Mouse (Mus musculus): Measurements from ENCODE around the gene Slc25a10.

Slc25a10 gene

DNA sequence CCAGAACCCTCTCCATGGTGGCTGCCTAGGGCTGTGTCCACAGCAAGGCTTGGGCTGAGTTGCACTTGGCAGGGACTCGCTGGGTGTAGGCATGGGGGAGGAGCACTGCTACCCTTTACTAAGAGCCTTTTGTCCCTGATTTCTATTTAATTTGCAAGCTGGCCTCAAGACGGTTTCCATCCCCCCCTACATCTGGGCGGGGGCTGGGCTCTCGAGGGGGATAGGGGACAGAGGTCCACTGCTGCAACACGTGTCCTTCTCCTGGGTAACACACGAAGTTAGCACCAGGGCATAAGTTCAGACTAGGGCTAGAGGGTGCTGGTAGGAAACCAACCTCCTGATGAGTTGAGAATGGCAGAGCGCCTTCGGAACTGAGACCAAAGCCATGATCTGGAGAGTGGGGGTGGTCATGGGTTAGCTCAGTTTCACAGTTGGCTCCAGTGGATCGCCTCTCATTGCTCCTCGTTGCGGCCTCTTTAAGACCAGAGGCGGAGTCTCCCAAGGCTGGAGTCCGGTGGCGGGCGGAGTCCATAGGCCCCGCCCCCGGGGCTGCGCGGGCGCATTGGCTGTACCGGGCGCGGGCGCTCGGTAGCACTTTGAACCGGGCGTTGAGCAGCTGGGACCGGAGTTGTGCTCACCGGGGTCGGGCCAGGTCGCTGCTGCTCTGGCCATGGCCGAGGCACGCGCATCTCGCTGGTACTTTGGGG, at the start of gene Slc25a10:
Gene Slc25a10 (plus strand): TSS at position 524 of the 707 bp plus-strand sequence.
- peak; percentile 61 for DNase-seq (ENCODE audit: low read depth)

GRCm38 (mm10) chr11:120442344-120442743, 49.3 kb upstream of the Slc25a10 start, which contains the start of gene Tspan10:
Tspan10 (plus strand) TSS chr11:120442644.
- DNase-seq (ENCODE audit: low read depth): no peak

DNA sequence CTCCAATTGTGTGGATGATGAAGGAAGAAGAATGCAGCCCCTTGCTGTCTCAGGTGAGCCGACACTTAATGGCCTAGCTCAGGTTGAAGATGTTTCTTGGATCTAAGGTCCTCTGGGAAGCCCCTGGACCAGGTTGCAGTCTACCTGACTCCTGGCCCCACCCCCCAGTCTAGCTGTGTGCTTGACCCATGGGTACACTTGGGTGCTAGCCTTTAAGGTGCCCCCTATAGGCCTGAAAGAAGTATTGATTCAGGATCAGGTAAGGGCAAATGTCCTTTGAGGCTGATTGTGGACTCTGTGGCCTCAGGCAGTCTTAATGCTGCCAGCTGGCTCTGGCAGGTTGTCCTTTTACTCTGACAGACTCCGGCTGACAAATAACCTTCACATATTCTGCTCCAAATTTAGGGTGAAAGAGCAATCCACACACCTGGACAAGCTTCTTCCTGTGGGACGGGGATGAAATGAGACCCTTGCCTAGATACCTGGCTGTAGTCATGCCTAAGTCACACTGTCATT, 48.8 kb upstream of the Slc25a10 start:
- no peak for DNase-seq (ENCODE audit: low read depth)

- DNase-seq (ENCODE audit: low read depth): no peak
Measured at GRCm38 (mm10) chr11:120444106-120444505, 47.5 kb upstream of the Slc25a10 start.

DNA sequence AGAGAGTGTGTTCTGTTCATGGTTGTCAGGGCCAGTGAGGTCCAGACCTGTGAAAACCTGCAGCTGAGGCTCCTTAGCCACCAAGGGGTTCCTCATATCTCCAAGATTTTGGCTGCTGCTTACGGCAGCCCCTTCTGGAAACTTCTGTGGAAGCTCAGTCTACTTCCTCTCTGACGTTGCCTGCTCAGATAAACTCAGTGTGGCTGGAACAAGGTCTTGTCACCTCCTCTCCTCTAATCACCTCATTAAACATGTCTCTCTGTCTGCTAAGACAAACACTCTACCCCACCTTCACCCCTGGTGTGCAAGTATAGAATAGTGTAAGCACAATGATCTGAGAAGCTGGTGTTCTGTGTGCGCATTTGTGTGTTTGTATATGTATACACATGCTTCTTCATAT, 46.2 kb upstream of the Slc25a10 start:
- DNase-seq (ENCODE audit: low read depth): no peak

DNA sequence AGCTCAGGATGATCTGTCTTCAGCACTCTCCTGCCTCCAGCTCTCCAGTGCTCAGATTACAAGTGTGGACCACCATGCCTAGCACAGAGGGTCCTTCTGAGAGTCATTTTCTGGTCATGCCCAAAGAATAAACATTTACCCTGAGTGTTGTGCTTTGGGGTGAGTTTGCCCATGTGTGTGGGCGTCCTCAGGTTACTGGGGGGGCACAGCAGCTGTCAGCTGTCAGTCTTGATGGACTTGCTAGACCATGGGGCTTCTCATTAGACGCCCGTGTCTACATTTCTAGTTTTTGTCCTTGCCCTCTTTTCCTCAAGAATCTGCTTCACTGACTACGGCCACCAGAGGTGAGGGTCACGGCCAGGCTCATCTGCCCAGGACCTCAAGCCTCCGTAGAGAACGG, 44.5 kb upstream of the Slc25a10 start:
- DNase-seq (ENCODE audit: low read depth): no peak

GRCm38 (mm10) chr11:120452246-120452645, 39.4 kb upstream of the Slc25a10 start:
- no peak for DNase-seq (ENCODE audit: low read depth)

DNA sequence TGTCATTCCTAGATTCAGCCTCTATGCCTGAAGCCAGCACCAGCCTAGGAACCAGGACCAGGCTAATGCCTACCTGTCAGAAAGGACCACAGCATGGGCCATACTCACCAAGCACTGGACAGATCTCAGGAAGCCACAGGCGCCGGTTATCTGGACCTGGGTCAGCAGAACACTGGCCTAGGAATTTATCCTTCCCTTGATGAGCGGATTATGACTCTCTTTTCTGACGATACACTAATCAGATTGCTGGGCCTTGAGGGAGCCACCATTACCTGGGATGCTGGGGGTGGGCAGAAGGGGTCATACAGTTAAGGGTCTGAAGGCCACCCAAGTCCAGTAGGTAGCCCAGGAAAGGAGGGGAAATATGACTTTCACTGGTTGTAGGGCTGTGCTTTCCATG, 38.3 kb upstream of the Slc25a10 start, which contains the start of gene Pde6g:
Gene Pde6g (minus strand): TSS at position 195 of the 400 bp plus-strand sequence.
- no peak for DNase-seq (ENCODE audit: low read depth)

- no peak for DNase-seq (ENCODE audit: low read depth)
Measured at GRCm38 (mm10) chr11:120454965-120455364, 36.7 kb upstream of the Slc25a10 start.

GRCm38 (mm10) chr11:120455413-120455812, 36.2 kb upstream of the Slc25a10 start:
- no peak for DNase-seq (ENCODE audit: low read depth)

GRCm38 (mm10) chr11:120457370-120457769, 34.3 kb upstream of the Slc25a10 start:
- no peak for DNase-seq (ENCODE audit: low read depth)

DNA sequence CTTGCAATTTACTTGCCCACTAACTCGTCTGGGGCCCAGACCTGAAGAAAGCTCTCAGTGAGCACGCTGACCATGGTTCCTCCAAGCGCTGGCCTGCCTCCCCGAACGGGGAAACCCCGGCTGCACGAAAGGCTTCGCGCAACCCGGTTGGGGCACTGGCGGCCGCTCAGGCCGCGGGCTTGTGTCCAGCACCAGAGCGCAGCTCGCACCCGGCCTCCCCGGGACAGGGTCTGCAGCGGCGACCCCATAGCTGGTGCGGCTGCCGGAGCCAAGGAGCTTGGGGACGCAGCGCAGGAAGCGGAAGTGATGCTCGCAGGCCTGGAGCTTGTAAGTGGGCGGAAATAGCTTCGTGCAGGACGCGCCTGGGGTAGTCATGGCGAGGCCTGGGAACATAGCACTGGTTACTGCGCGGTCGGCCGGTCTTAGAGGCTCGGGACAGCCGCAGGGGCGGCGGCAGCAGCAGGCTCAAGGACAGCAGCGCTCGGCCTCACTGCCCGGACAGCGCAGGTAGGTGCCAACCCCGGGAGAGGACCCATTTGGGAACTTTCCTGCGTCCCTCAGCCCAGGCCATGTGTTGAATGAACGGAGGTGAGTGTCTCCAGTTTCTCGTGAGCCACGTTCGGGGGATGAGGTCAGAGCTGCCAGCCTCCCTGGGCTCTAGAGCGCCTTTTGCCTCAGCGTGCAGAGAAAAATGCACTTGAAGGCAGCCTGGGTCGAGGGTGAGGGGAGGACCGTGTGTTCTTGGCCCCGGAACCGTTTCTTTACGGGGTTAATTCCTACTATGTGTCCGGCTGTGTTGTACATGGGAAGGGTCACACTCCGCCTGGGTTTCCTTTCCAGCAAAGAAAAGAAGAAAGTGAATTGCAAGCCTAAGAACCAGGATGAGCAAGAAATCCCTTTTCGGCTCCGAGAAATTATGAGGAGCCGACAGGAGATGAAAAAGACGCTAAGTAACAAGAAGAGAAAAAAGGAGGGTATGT, 33.6 kb upstream of the Slc25a10 start, which contains the start of the genes Oxld1 and Ccdc137:
Gene Oxld1 (minus strand): TSS at position 297 of the 980 bp plus-strand sequence.
Gene Ccdc137 (plus strand): TSS at position 344 of the 980 bp plus-strand sequence.
- peak; percentile 63 for DNase-seq (ENCODE audit: low read depth)

- no peak for DNase-seq (ENCODE audit: low read depth)
Measured at GRCm38 (mm10) chr11:120458847-120459597, 32.6 kb upstream of the Slc25a10 start.

DNA sequence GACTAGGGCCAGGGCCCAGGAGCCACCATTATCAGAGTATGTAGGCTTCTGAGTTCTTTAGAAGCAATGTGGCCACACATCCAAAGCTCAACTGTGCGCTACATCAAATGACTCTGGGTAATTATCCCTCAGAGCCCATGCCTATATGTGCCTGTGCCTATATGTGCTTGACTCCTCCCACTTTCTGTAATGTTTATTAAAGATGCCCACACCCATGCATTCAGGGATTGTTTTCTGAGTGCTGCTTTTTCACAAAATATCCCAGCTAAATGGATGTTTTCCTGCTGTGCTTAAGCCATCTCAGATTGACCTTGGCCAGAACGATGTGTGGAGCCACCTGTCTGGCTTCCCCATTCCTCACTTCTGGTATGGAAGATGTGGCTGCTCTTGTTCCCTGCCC, 28.1 kb upstream of the Slc25a10 start:
- DNase-seq (ENCODE audit: low read depth): no peak

GRCm38 (mm10) chr11:120464365-120464764, 27.3 kb upstream of the Slc25a10 start:
- no peak for DNase-seq (ENCODE audit: low read depth)

DNA sequence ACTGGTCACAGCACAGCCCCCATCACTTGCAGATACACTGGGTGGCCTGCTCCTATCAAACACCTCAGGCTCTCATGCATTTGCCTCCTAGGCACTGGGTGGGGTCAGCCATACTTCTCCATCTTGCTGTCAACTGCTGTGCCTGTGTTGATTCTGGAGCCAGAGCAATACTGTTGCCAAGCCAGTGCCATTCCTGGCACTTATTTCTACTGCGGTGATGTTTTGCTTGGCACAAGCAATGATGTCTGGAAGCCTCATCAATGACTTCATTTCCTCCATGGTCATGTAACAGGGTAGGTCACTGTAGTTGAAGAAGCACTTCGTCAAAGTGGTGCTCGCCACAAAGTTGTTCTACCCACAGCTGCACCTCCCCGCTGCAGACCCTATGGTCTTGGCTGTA, 26.1 kb upstream of the Slc25a10 start:
- peak; percentile 44 for DNase-seq (ENCODE audit: low read depth)

DNA sequence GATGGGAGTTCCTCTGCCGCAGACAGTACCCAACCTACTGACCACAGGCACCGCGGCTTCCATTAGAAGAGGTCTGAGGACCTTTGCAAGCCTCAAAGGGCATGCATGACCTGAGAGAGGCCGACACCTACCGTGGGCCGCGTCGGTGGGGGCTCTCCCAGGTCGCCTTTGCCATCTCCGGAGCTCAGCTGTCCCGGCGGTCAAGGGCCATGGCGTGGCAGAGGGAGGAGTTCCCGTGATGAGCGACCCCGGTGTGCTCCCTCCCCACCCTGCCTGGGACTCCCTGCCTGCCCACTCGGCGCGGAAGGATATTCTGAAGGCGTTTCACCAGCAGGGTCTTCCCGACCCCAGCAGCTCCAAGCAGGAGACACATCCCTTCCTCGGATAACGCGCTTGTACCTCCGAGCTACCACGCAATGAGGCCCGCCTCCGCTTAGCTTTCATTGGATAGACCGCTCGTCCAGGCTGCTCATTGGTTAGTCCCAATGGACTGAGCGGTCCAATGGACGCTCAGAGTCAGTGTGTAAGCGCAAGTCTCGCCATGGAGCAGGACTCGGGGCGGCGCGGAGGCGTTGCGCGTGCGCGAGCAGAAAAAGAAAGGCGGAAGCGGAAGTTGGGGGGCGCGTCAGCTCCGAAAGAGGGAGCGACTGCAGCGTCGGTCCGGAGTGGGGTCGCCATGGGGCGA, 24.4 kb upstream of the Slc25a10 start, which contains the start of gene Arl16:
Gene Arl16 (minus strand): TSS at position 557 of the 685 bp plus-strand sequence.
- peak; percentile 97 for DNase-seq (ENCODE audit: low read depth)

DNA sequence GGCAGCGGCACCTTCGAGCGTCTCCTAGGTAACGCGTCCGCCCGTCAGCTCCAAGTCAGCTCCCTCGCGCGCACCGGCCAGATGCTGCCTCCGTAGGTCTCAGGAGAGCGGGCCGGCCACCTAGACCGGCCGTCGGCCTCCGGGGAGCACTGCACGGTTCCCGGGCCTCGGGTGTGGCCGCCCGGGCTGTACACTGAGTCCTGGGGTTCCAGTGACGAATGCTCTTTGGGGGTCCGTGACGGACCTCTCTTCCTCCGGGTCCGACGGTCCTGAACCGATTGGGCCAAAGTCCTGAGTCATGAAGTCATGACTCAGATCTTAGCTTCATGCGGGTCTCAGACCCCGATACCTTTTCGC, 23.9 kb upstream of the Slc25a10 start:
- DNase-seq (ENCODE audit: low read depth): no peak

- DNase-seq (ENCODE audit: low read depth): no peak
Measured at GRCm38 (mm10) chr11:120472052-120472451, 19.6 kb upstream of the Slc25a10 start.

DNA sequence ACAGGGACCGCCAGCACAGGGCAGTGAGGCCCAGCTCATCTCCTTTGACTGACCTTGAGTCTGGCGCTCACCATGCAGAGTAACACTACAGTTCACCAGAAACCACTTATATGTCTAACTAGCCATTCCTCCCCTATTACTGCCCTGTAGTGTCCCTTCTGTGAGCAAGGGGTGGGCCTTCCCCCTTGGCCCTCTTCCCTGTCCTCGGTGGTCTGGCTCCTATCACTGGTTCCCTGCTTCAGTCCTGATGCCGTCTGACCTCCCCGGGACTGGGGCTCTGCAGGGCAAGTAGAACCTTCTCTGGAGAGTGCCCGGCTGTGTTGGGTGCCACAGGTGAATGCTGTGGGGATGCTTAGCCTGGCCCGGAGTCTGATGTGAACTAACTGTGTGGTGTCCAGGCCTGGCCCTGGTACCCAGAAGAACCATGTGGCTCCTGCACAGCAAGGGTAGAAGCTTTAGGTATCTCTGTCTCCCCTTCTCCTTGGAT, 8.1 kb upstream of the Slc25a10 start:
- no peak for DNase-seq (ENCODE audit: low read depth)

All from fibroblast of lung, adult 2 months (primary cell).